Mouse (Mus musculus) heart, adult 2 months (tissue): Measurements from ENCODE around the gene Nell2. TPM values are rescaled to one million over a fixed set of nuclear protein-coding genes. Genes with fewer than 3 reads are reported as not detected.

Experiments used
- DNase-seq, 2 experiments: peaks; one replicate each; pipeline ENCODE4 v3.0.0; 2021
- H3K27ac ChIP-seq: fragments of 200-600 bp; 2 replicates; pipeline ENCODE4 v1.8.1; 2022
- H3K27me3 ChIP-seq: fragments of 200-500 bp; 2 replicates; pipeline ENCODE4 v1.6.1; 2012; ENCODE audit warnings: mild to moderate bottlenecking, low read length, inconsistent platforms, mixed read lengths; ENCODE audit not compliant: control insufficient read depth, insufficient read depth
- H3K36me3 ChIP-seq: fragments of 200-500 bp; 2 replicates; pipeline ENCODE4 v1.6.1; 2012; ENCODE audit warnings: low read length, inconsistent platforms; ENCODE audit not compliant: control insufficient read depth, insufficient read depth
- H3K4me1 ChIP-seq: fragments of 200-500 bp; 2 replicates; pipeline ENCODE4 v1.6.1; 2011; ENCODE audit warnings: low read length; ENCODE audit not compliant: control insufficient read depth, insufficient read depth
- H3K4me3 ChIP-seq: fragments of 200-600 bp; 2 replicates; pipeline ENCODE4 v1.8.1; 2022
- H3K79me2 ChIP-seq: fragments of 200-500 bp; replicated peaks from 2 replicates; pipeline ENCODE4 v1.6.1; 2012; ENCODE audit warnings: mild to moderate bottlenecking, inconsistent platforms, low read length, moderate library complexity, mixed read lengths; ENCODE audit not compliant: control insufficient read depth, insufficient read depth
- H3K9ac ChIP-seq: fragments of 200-500 bp; 2 replicates; pipeline ENCODE4 v1.6.1; 2012; ENCODE audit warnings: low read depth, mild to moderate bottlenecking, control low read depth, inconsistent platforms, low read length, mixed read lengths
- CTCF ChIP-seq: fragments of 200-600 bp; IDR thresholded peaks from 2 replicates; pipeline ENCODE4 v1.8.1; 2022; ENCODE audit warnings: antibody characterized with exemption, mild to moderate bottlenecking, moderate library complexity
- EP300 ChIP-seq: fragments of 200-500 bp; IDR thresholded peaks from 2 replicates; pipeline ENCODE4 v1.6.1; 2011; ENCODE audit warnings: low read depth, low read length, control low read depth; ENCODE audit not compliant: insufficient read depth
- POLR2A ChIP-seq: fragments of 200-500 bp; IDR thresholded peaks from 2 replicates; pipeline ENCODE4 v1.6.1; 2011; ENCODE audit warnings: mild to moderate bottlenecking, low read depth, low read length, control low read depth; ENCODE audit not compliant: insufficient read depth
- WGBS: fragments of 180-500 bp; shearing (Covaris S2); methylation state at CpG from one replicate; pipeline ENCODE4 v1.1.7; 2018; 5-methylcytosine and 5-hydroxymethylcytosine counted together
- intact Hi-C: fragments of 180-260 bp; cut with DNase I; formaldehyde crosslinking; loops from one replicate; pipeline ENCODE4 v1.15.1; 2025
- polyA plus RNA-seq: library from polyadenylated mRNA; depleted of rRNA; stranded (reverse); fragments of >200 nt; gene quantifications from 2 replicates; pipeline ENCODE4 v1.2.3, GENCODE M21; 2012
- total RNA-seq, 2 experiments: library from RNA; stranded (reverse); gene quantifications; 2 replicates each; pipeline ENCODE4 v1.2.3; 2021

Nell2 gene
- total and polyA plus RNA-seq, 3 experiments = 0.06 to 0.08 TPM; not detected in 1

DNA sequence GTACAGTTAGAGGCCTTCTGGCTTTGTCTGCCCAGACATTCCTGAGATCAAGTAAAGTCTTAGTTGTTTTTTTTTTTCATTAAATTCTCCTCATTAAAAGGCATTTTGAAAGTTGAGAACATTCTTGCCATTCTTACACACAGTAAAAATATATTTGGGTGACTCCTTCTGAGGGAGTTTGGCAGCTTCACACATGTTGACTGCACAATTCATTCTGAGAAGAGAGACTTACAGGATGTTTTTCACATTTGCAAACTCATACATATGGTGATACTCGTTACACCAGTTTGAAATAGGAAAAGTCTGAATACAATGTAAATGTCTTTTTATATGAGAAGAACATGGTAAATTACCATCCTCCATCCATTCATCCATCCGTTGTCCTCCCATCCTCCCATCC is 247.4 kb downstream of the Nell2 start:
- WGBS = 81% methylated on average over 2 of the region's 2 CpGs
- H3K27me3 ChIP-seq = no peaks in the 10 kb centered on the region
- H3K27ac ChIP-seq = no peak overlapping the region
- H3K4me1 ChIP-seq = no peaks in the 10 kb centered on the region
- no peaks in the 10 kb centered on the region for H3K79me2 ChIP-seq
- H3K36me3 ChIP-seq = no peaks in the 10 kb centered on the region
- TF ChIP-seq CTCF = no peak
- no peak for TF ChIP-seq POLR2A
- TF ChIP-seq EP300 = no peak
- no peak overlapping the region for H3K9ac ChIP-seq
- intact Hi-C loops = no loop called here
- H3K4me3 ChIP-seq = no peak overlapping the region
- no peak for DNase-seq

DNA sequence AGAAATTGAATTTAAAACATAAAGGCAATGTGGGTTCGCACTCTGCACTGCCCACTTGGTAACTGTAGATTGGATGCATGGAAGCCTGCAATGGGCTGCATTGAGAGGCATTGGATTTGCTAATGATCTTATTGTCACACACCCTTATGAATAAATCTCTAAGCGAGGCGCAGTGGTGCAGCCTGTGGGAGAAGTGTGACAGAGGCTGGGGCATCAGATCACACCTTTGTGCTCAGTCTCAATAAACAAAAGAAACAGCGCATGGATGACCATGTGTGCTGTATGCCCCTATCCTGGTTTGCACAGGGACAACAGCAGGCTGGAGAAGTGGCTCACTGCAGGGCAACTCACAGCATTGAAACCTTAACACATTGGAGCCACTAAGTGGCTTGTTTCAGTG is 250.4 kb downstream of the Nell2 start:
- TF ChIP-seq POLR2A (no peak), CTCF (no peak), EP300 (no peak)
- Histone ChIP-seq H3K79me2 (no peaks in the 10 kb centered on the region), H3K27ac (no peak overlapping the region), H3K9ac (no peak overlapping the region), H3K27me3 (no peaks in the 10 kb centered on the region), H3K4me1 (no peaks in the 10 kb centered on the region), H3K4me3 (no peak overlapping the region), H3K36me3 (no peaks in the 10 kb centered on the region)
- WGBS = 87% methylated on average over 4 of the region's 4 CpGs
- DNase-seq = no peak
- intact Hi-C loops = no loop called here

DNA sequence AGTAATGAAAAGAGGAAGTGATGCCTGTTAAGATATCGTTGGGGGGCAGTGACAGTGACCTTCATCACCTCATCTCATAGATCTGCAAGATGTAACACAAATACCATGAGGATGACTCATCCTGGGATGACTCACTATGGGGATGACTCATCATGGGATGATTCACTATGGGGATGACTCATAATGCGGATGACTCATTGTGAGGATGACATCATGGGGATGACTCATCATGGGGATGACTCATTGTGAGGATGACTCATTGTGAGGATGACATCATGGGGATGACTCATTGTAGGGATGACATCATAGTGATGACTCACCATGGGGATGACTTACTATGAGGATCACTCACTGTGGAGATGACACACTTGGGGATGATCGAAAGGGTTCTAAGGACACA is 251.8 kb downstream of the Nell2 start:
- H3K4me1 ChIP-seq = no peaks in the 10 kb centered on the region
- no peak for DNase-seq
- no peak overlapping the region for H3K27ac ChIP-seq
- intact Hi-C loops = no loop called here
- H3K79me2 ChIP-seq = no peaks in the 10 kb centered on the region
- TF ChIP-seq EP300 (no peak), CTCF (no peak), POLR2A (no peak)
- H3K9ac ChIP-seq = no peak overlapping the region
- no peak overlapping the region for H3K4me3 ChIP-seq
- H3K27me3 ChIP-seq = no peaks in the 10 kb centered on the region
- H3K36me3 ChIP-seq = no peaks in the 10 kb centered on the region
- 87% methylated on average over 3 of the region's 3 CpGs for WGBS

DNA sequence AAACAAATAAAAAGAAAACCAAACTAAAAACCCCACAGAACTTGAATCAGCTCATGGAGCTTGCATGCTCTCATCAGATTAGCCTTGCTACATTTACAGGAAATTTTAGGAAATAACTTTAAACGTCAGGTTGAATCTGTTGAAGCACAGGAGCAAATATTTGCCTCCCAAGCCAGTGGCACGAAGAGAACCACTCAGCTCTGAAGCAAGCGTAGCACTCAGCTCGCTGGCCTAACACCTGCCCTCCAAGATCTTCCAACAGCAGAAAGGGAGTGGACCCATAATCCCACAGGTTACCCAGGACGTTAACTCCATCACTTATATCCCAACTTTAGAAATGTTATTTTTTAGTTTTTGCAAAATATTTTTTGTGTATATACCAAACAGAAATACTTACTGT is 252.8 kb downstream of the Nell2 start:
- intact Hi-C loops = no loop called here
- TF ChIP-seq POLR2A (no peak), EP300 (no peak), CTCF (no peak)
- DNase-seq = no peak
- WGBS = 79% methylated on average over 5 of the region's 5 CpGs
- Histone ChIP-seq H3K79me2 (no peaks in the 10 kb centered on the region), H3K27ac (no peak overlapping the region), H3K27me3 (no peaks in the 10 kb centered on the region), H3K36me3 (no peaks in the 10 kb centered on the region), H3K9ac (no peak overlapping the region), H3K4me3 (no peak overlapping the region), H3K4me1 (no peaks in the 10 kb centered on the region)

DNA sequence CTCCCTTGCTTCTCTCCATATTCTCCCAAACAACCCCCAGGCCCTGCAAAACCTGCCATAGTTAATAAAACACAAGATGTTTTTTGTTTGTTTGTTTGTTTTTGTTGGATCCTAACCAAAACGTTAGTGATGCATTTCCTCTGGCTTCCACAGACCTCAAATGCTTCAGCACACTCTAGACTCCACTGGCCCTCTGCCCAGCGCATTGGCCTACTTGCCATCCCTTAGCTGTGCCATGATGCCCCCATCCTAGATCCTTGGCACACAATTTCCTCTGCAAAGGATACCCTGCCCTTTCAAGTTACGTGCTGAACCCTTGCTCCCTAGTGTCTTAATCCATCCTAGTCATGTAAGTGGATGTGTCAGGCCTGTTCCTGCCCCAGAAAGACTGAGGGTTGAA is 255.1 kb downstream of the Nell2 start:
- TF ChIP-seq EP300 = no peak
- no peak for TF ChIP-seq POLR2A
- TF ChIP-seq CTCF = no peak
- no peak overlapping the region for H3K27ac ChIP-seq
- WGBS = 72% methylated on average over 3 of the region's 3 CpGs
- intact Hi-C loops = no loop called here
- H3K27me3 ChIP-seq = no peaks in the 10 kb centered on the region
- no peaks in the 10 kb centered on the region for H3K79me2 ChIP-seq
- DNase-seq = no peak
- no peaks in the 10 kb centered on the region for H3K4me1 ChIP-seq
- H3K4me3 ChIP-seq = no peak overlapping the region
- no peaks in the 10 kb centered on the region for H3K36me3 ChIP-seq
- H3K9ac ChIP-seq = no peak overlapping the region

DNA sequence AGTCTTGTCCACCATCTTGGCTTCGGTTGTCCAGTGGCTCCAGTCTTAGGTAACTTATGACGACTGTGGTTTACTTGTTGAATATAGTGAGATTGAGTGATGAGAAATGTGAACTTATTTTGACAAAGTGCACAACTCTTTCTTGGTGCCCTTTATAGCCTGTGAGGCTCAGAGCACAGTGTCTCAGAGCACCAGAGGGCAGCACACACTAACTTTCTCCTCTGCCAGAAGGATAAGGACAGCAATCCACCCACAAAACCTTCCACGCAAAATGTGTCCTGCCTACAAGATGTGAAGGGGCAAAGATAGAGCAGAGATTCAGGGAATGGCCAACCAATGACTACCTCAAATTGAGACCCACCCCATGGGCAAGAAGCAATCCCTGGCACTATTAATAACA is 256.2 kb downstream of the Nell2 start:
- no peak overlapping the region for H3K9ac ChIP-seq
- TF ChIP-seq CTCF (peak; percentile 37), POLR2A (no peak)
- no peaks in the 10 kb centered on the region for H3K36me3 ChIP-seq
- no peaks in the 10 kb centered on the region for H3K79me2 ChIP-seq
- H3K27ac ChIP-seq = no peak overlapping the region
- 91% methylated on average over 3 of the region's 3 CpGs for WGBS
- no peak overlapping the region for H3K4me3 ChIP-seq
- H3K27me3 ChIP-seq = no peaks in the 10 kb centered on the region
- intact Hi-C loops = no loop called here
- no peak for DNase-seq
- H3K4me1 ChIP-seq = no peaks in the 10 kb centered on the region
